Mouse (Mus musculus): ENCODE measurements around the gene Mzf1.
"Not testable (repeated sequence)": the region's sequence is repeated elsewhere in the genome, so short reads cannot be mapped to it uniquely, and the experiment has no call there.

Mzf1 gene

DNA sequence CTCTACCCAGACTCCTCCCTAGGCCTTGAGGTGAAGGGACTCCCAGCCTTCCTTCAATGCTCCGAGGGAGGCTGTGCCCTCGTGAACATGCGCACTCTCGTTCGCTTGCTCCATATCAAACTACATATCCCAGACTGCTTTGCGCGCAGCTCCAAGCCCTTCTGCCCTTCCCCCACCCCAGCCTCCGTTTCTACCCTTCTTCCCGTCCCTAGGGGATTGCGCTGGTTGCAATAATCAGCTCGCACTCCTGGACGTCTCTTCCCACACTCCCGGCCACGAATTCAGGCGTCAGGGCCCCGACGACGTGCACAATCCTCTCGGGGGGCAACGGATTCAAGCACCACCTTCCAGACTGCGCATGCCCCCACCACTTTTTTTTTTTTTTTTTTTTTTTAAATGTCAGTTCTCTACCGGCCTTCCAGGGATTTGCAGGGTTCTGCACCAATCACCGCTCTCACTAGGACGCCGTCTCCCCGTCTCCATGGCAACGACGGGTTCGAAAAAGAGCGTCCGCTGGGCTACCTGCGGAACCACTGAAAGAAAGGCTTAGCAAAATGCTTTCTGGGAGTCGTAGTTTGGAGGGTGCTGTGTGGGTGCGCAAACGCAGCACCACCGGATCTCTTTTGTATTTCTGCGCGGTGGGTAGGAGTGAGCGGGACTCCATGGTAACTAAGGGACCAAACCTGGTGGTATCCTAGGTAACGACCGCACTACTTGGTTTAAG, at the start of gene Mzf1:
Gene Mzf1 (minus strand): TSS at position 478 of the 724 bp plus-strand sequence.
- peak; percentile 92 to 95 for DNase-seq

DNA sequence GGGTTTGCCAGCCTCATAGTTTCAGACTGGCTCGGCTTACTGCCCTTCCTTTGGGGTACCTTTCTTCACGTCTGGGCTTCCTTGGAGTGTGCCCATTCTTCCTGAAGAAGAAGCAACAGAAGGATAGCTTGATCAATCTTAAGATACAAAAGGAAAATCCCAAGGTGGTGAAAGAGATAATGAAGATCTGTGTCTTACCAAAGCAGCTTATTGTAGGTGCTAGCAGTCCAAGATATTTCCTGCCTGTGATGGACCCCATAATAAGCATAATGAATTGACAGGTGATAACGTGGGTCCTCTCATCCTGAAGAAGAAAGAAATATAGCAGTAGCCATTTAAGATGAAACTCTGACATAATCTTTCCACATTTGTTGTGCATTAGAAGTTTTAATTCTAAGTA, 40.5 kb upstream of the Mzf1 start, which contains the start of gene Vmn1r85:
Gene Vmn1r85 (minus strand): TSS at position 101 of the 400 bp plus-strand sequence.
- DNase-seq: no peak

DNA sequence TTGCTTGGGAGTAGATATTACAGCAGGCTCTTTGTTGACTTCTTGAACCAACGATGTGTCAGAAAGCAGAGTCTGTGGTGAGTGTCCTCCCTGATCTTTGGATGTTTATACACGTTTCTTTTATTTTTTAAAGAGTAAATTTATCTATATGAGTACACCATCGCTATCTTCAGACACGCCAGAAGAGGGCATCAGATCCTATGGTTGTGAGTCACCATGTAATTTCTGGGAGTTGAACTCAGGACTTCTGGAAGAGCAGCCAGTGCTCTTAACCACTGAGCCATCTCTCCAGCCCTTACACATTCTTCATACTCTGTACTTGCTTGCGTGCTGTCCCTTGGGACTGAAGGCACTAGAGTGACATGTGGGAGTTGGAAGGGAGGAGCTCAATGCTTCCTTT, 17.7 kb upstream of the Mzf1 start:
- no peak for DNase-seq

DNA sequence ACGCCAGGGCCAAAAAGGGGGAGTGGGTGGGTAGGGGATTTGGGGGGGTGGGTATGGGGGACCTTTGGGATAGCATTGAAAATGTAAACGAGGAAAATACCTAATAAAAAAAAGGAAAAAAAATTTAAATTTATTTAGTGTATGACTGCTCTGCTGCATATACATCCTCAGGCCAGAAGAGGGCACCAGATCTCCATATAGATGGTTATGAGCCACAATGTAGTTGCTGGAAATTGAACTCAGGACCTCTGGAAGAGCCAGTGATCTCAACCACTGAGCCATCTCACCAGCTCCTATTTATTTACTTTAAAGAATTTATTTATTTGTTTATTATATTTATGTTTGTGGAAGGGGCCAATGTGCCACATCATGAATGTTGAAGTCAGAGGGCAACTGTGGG, 8.8 kb upstream of the Mzf1 start:
- not testable (repeated sequence) for DNase-seq

- no peak for DNase-seq
Measured at GRCm38 (mm10) chr7:13059536-13059935, 5.0 kb upstream of the Mzf1 start.

- DNase-seq: no peak
Measured at GRCm38 (mm10) chr7:13056913-13057700, 2.5 kb upstream of the Mzf1 start.

DNA sequence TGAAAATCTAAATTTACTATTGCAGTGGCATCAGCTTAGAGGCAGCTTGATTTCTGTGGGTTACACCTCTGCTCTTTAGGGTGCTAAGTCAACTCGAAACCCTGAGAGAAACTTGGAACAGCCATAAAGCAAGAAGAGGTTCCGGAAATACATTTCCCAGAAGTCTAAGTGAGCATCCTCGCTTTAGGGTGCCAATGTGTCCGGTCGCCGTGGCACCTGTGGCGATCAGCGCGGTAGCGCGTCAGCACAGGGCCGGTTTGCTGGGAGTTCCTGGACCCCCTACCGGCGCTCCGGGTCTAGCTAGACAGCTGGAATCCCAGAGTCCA, 640 bp downstream of the Mzf1 start:
- DNase-seq: no peak

GRCm38 (mm10) chr7:13053501-13053900, 1.1 kb downstream of the Mzf1 start:
- DNase-seq: no peak

- no peak for DNase-seq
Measured at GRCm38 (mm10) chr7:13053001-13053400, 1.6 kb downstream of the Mzf1 start.

- DNase-seq: peak in 1 of 2 experiments; percentile 81
Measured at GRCm38 (mm10) chr7:13046084-13046483, 8.5 kb downstream of the Mzf1 start.

DNA sequence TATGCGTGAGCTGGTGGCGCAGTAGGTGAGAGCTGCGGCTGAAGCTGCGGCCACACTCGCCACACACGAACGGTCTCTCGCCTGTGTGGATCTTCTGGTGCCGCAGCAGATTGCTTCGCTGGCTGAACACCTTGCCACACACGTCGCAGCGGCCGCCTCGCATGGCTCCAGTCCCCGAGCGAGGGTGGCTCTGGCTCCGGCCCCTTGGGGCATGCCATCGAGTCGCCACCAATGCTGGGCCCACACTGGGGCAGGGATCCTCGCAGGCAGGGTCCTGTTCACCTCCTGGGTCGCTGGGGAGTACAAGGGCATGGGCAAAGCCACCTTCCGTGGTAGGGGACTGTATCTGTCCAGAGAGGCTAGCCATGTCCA, 10.3 kb downstream of the Mzf1 start:
- DNase-seq: no peak

- DNase-seq: peak in 1 of 2 experiments; percentile 31
Measured at GRCm38 (mm10) chr7:13043445-13044253, 10.9 kb downstream of the Mzf1 start.

DNA sequence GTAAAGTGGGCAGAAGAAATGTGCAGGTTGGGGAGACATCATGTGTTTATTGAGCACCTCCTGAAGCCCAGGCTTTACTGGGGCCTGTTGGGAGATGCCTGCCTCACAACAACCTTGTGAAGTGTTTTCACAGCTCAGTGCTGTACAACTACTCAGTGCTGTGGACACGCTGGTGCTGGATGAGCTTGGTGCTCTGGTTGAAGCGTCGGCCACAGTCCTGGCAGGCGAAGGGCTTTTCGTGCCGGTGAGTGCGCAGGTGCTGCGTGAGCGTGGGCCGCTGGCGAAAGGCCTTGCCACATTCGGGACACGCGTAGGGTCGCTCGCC, 11.5 kb downstream of the Mzf1 start:
- DNase-seq: no peak

GRCm38 (mm10) chr7:13042511-13042910, 12.1 kb downstream of the Mzf1 start:
- DNase-seq: no peak

GRCm38 (mm10) chr7:13041256-13041655, 13.3 kb downstream of the Mzf1 start:
- no peak for DNase-seq

- DNase-seq: no peak
Measured at GRCm38 (mm10) chr7:13039181-13039580, 15.4 kb downstream of the Mzf1 start.

DNA sequence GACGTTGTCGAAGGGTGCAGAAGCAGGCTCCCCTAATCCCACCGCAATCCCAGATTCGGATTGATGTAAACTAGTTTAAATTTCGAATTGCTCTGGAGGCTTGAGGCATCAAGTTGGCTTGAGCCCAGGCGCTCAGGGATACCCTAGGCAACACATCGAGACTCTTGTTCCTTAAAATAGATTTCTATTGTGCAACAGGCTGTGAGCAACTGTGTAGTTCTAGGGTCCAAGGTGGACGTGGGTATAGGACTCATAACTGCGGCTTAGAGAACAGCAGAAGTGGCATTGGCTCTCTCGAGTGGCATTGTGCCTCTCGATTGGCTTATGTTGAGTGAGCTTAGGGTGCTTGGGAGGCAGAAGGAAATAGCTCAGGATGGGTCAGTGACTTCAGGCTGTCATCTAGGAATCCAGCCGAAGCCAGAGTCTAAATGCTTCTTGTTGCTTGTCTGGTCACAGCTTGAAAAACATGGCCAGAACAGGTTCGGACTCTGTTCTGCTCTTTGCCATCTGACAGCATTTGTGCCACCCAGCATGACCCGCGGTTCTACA, 15.9 kb downstream of the Mzf1 start:
- no peak for DNase-seq

- DNase-seq: peak; percentile 98 to 99
Measured at GRCm38 (mm10) chr7:13037901-13038555, 16.5 kb downstream of the Mzf1 start, which contains the start of gene Ube2m. TSS of gene Ube2m (minus strand) at chr7:13038275.

DNA sequence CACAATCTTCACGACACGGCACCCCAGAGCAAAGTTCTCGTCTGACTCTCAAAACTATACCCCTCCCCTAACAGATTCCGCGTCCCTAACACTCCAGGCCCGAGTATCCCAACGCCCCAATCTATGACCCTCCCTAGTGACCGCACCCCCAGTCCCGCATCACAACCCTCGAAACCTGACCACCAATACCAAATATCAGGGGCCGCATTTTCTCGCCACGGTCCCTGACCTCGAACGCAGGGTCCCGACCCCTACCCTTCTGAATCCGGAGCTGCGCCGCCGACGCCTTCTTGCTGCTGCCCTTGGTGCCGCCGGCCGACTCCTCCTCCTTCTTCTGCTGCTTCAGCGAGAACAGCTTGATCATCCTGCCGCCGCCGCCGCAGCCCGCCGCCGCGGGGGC, 17.2 kb downstream of the Mzf1 start:
- DNase-seq: no peak

DNA sequence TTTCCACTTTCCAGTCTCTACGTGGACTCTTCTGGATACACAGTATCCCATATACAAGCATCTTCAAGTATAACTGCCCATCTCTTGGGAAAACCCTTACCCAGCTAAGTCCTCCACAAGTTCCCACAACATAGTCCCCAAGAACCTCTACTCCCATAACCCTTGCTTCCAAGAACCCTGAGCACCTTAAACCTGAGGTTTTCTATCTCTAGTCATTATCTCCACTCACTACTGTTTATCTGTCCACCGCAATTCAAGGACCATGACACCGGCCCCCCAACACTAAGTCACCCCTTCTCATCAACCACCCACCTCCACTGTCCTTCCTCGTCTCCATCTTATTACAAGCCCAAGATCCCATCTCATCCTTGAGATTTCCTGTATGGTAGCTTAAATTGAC, 17.8 kb downstream of the Mzf1 start:
- no peak for DNase-seq

DNA sequence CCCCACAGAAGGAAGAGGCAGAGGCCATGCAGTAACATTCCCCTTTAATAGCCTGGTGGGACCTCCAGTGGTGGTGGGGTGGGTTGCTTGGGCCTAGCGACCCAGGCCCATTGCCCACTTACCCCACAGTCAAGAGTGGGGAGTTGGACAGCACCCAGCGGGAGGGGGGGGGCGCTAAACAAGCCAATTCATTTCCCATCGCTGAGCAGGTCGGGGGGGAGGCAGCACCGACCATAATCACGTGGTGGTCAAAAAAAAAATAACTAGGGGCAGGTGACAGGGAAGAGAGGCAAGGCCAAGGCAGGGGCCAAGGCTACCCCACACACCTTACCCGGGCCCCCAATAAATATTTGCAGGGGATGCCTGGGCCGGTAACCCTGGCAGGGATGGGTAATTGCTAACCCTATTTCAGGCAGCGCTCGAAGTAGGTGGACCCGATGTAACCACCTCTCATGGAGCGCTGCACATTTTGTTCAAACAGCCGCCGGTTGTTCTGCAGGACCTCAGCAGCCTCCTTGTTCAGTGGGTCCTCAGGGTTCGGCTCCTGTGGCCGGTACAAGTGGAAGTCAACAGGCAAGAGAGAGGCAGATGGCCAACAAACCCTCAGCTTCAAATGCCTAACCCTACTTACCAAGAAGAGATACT, 19.2 kb downstream of the Mzf1 start:
- DNase-seq: no peak

All from lung, postnatal 4 days (tissue).